Mouse (Mus musculus): ENCODE results near the gene Lmbrd2. TPM values are rescaled to one million over a fixed set of nuclear protein-coding genes. Genes with fewer than 3 reads are reported as not detected.
"Not testable (repeated sequence)": the region's sequence is repeated elsewhere in the genome, so short reads cannot be mapped to it uniquely, and the experiment has no call there.

Lmbrd2 gene
- polyA plus RNA-seq, 1 experiment from 2014 or later = 3.2 TPM

DNA sequence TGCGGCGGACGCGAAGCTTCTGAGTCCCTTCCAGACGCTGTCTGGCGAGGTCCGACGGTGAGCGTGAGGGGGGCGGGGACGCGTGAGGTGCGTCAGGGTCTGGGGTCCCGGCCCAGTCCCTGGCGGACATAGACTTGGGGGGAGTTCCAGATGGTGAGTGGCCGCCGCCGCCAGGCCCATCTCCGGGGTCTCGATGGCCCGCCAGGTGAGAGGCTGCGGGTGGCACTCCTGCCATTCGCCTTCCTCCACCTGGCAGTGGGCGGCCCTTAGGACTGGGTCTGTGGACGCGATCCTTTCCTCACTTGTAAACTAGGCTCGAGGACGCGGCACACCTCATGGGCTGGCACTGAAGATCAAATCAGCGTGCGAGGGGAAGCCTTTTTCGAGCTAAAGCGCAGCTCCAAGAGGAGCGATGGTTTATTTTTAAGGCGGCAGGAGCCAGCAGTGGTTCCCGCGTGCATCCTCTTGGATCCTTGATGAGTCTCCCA, 378 bp downstream of the Lmbrd2 start:
- WGBS = under 1% methylated on average over 33 of the region's 37 CpGs

DNA sequence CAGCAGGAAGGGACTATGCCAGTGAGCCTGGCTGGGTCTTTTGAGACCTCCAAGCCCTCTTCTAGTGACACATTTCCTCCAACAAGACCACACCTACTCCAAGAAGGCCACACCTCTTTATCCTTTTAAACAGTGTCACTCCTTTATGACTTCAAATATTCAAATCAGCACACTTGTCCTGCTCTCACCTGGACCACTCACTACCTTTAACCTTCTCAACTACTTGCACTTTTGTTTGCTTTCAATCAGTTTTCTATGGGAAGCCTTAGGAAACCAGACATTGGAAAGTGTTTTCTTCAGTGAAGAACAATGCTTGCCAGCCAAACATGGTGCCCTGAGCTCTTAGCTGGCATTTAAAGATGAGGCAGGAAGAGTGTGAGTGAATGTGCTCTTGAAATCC, 15.0 kb downstream of the Lmbrd2 start, which contains the start of gene Skp2:
Gene Skp2, minus strand, starts transcription at position 101 of the 400 bp plus-strand sequence.
- no peak within 1 kb of the TSS for H3K4me2 ChIP-seq
- H3K27me3 ChIP-seq = no peaks in the 10 kb centered on the region
- no peak for ATAC-seq (ENCODE audit: low read depth)
- H3K9me3 ChIP-seq = no peaks in the 10 kb centered on the region
- H3K4me1 ChIP-seq (replicated peaks) = no peaks in the 10 kb centered on the region
- no peak within 1 kb of the TSS for H3K4me3 ChIP-seq
- H3K36me3 ChIP-seq = peaks cover 60% of the 10 kb centered on the region
- H3K9ac ChIP-seq = no peak within 1 kb of the TSS
- no peak within 1 kb of the TSS for H3K27ac ChIP-seq (replicated peaks)

More for the DNA sequence above, 378 bp downstream of the Lmbrd2 start:
- H3K9me3 ChIP-seq = no peaks in the 10 kb centered on the region
- H3K4me3 ChIP-seq = peak overlapping the region; percentile 75
- no peaks in the 10 kb centered on the region for H3K27me3 ChIP-seq
- peak; percentile 93 for ATAC-seq (ENCODE audit: low read depth)
- peaks cover 33% of the 10 kb centered on the region for H3K4me1 ChIP-seq (replicated peaks)
- H3K9ac ChIP-seq = peak overlapping the region; percentile 84
- peaks cover 37% of the 10 kb centered on the region for H3K36me3 ChIP-seq
- peak overlapping the region; percentile 84 for H3K4me2 ChIP-seq
- peak overlapping the region; percentile 86 for H3K27ac ChIP-seq (replicated peaks)

DNA sequence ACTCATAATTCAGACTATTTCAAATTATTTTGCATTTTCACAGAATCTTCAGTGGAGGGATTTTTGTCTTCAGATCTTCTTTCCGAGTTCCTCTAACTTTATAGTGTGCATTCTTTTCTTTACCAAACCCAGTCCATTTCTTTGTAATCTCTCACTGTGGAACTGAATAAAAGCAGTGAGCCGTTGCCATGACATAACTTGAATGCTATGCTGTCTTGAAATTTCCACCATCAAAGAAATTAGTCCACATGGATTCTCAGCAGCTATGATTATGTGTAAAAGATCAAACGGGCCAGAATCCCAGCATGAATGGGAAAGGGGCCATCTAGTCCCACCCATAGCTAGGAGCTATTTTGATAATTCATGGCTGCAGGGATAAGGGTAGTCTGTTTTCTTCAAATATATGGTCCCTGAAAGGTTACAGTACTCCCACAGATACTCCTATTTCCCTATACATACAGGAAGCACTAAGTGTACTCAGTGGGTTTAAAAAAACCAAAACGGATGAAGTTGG, 22.3 kb downstream of the Lmbrd2 start:
- ATAC-seq (ENCODE audit: low read depth) = no peak
- no peaks in the 10 kb centered on the region for H3K9me3 ChIP-seq
- WGBS = 72% methylated on average over 4 of the region's 4 CpGs
- no peak overlapping the region for H3K4me2 ChIP-seq
- no peaks in the 10 kb centered on the region for H3K4me1 ChIP-seq (replicated peaks)
- H3K9ac ChIP-seq = no peak overlapping the region
- H3K27ac ChIP-seq (replicated peaks) = no peak overlapping the region
- H3K4me3 ChIP-seq = no peak overlapping the region
- no peaks in the 10 kb centered on the region for H3K27me3 ChIP-seq
- peaks cover 53% of the 10 kb centered on the region for H3K36me3 ChIP-seq

DNA sequence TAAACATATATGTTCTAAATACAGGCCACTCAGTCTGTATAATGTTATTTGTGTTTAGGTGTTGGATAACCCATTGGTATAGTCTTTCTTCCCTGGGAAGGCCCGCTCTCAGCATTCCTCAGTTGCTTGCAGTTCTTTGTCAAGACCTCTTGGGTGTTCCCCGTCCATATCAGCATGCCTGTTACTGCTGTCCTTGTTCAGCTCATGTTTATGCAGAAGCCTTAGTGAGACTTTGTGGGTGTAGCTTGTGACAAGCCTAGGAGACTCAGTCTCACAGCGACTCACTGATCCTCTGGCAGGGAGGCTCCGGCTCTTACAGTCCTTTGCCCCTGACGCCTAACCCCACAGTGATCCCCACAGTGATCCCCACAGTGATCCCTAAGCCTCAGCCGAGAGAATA, 23.8 kb downstream of the Lmbrd2 start:
- WGBS = 53% methylated on average over 6 of the region's 6 CpGs
- no peak overlapping the region for H3K27ac ChIP-seq (replicated peaks)
- H3K9ac ChIP-seq = no peak overlapping the region
- no peaks in the 10 kb centered on the region for H3K27me3 ChIP-seq
- no peak for ATAC-seq (ENCODE audit: low read depth)
- no peak overlapping the region for H3K4me2 ChIP-seq
- no peaks in the 10 kb centered on the region for H3K4me1 ChIP-seq (replicated peaks)
- no peak overlapping the region for H3K4me3 ChIP-seq
- H3K36me3 ChIP-seq = peaks cover 55% of the 10 kb centered on the region
- no peaks in the 10 kb centered on the region for H3K9me3 ChIP-seq

DNA sequence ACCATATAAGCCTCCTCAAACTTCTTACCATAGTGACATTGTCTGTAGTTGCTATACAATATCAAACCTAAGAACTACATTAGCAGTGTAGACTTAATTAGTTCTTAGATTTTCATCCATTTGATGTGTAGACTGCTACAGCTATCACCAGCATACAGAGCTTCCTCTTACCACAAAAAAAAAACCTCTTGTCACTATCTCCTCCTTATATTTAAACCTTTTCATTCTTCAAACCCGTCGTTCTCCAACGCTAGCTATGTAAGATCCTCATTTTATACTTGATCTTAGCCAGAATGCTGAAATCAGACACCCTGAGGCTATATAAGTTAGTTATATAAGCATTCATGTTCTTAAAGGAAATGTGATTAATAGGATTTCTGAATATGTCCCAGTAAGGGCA, 36.7 kb downstream of the Lmbrd2 start:
- 92% methylated on average over 3 of the region's 3 CpGs for WGBS
- Histone ChIP-seq H3K4me2 (no peak overlapping the region), H3K4me3 (no peak overlapping the region), H3K9me3 (no peaks in the 10 kb centered on the region), H3K9ac (no peak overlapping the region), H3K36me3 (peaks cover 44% of the 10 kb centered on the region), H3K27me3 (no peaks in the 10 kb centered on the region), H3K4me1 (replicated peaks) (no peaks in the 10 kb centered on the region), H3K27ac (replicated peaks) (no peak overlapping the region)
- ATAC-seq (ENCODE audit: low read depth) = no peak

DNA sequence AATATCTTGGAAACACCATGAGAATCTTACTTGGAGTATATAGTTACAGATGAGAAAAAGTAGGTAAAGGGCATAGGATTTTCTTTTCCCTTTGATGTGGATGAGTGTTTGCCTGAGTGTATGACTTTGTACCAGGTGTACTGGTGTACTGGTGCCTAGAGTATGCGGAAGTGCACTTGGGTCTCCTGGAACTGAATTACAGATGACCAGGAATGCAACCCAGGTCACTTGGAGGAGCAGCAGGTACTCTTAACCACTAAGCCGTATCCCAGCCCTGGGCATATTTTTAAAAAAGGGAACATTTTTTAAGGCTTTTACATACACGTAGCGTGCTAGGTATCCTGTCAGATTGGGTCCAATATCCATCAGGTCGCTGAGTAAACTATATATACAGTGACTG, 43.6 kb downstream of the Lmbrd2 start:
- Histone ChIP-seq H3K27me3 (no peaks in the 10 kb centered on the region), H3K36me3 (peaks cover 50% of the 10 kb centered on the region), H3K4me2 (no peak overlapping the region), H3K4me3 (no peak overlapping the region), H3K9me3 (no peaks in the 10 kb centered on the region), H3K9ac (no peak overlapping the region), H3K27ac (replicated peaks) (no peak overlapping the region), H3K4me1 (replicated peaks) (no peaks in the 10 kb centered on the region)
- WGBS = 96% methylated on average over 5 of the region's 5 CpGs
- ATAC-seq (ENCODE audit: low read depth) = no peak

DNA sequence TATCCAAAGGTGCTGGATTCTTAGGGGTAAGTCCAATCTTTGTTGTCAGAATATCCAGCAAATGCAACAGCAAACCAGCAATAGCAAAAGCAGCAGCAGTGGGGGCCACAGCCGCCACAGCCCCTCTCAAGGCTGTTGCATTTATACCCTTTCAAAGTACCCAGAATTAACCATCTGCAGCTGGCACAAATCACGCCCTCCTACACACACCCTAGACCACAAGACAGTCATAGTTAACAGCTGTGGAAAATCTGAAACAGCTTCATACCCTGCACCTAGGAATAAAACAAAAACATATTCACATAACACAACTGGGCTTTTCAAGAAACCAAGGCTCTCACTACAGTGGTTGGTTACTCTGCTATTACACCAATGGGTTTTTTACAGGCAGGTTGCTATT, 49.4 kb downstream of the Lmbrd2 start:
- no peak for ATAC-seq (ENCODE audit: low read depth)
- H3K4me2 ChIP-seq = no peak overlapping the region
- no peak overlapping the region for H3K27ac ChIP-seq (replicated peaks)
- 93% methylated on average over 2 of the region's 2 CpGs for WGBS
- no peaks in the 10 kb centered on the region for H3K4me1 ChIP-seq (replicated peaks)
- peaks cover 54% of the 10 kb centered on the region for H3K36me3 ChIP-seq
- no peaks in the 10 kb centered on the region for H3K9me3 ChIP-seq
- H3K4me3 ChIP-seq = no peak overlapping the region
- no peak overlapping the region for H3K9ac ChIP-seq
- H3K27me3 ChIP-seq = no peaks in the 10 kb centered on the region

DNA sequence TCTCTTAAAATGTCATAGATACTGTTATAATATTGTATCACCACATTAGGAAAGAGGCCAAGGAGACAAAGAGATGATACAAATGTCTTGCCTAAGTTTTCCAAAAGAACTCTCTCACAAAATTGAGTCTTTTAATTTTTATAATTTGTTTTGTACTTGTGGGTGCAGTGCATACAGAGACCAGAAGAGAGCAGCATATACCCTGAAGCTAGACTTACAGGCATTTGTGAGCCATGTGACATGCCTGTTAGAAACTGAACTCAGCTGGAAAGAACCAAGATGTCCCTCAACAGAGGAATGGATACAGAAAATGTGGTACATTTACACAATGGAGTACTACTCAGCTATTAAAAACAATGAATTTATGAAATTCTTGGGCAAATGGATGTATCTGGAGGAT, 52.3 kb downstream of the Lmbrd2 start:
- not testable (repeated sequence) for H3K27ac ChIP-seq (replicated peaks); H3K4me2 ChIP-seq; ATAC-seq (ENCODE audit: low read depth); H3K4me3 ChIP-seq; H3K9ac ChIP-seq; H3K9me3 ChIP-seq; H3K27me3 ChIP-seq; H3K4me1 ChIP-seq (replicated peaks)
- H3K36me3 ChIP-seq = peaks cover 55% of the 10 kb centered on the region

DNA sequence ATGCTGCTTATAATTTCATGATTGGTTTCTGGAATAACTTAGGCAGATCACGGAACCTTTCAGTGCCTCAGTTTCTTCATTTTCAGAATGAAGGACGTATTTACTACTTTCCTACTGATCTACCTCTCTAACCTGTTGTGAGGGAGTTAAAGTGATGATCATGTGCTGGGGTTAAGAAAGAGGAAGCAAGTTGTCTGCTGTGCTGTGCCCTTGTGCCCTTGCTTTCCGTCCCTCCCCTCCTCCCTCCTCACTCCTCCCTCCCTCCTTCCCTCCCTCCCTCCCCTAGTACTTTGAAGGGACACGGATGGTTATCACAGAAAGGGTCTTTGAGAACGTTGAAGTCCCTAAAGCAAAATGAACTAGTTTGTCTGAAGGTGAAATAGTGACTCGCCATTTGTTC, 58.1 kb downstream of the Lmbrd2 start:
- ATAC-seq (ENCODE audit: low read depth) = no peak
- Histone ChIP-seq H3K9me3 (no peaks in the 10 kb centered on the region), H3K4me1 (replicated peaks) (no peaks in the 10 kb centered on the region), H3K36me3 (peaks cover 24% of the 10 kb centered on the region), H3K27ac (replicated peaks) (no peak overlapping the region), H3K9ac (no peak overlapping the region), H3K27me3 (no peaks in the 10 kb centered on the region), H3K4me2 (no peak overlapping the region), H3K4me3 (no peak overlapping the region)
- 57% methylated on average over 6 of the region's 6 CpGs for WGBS

DNA sequence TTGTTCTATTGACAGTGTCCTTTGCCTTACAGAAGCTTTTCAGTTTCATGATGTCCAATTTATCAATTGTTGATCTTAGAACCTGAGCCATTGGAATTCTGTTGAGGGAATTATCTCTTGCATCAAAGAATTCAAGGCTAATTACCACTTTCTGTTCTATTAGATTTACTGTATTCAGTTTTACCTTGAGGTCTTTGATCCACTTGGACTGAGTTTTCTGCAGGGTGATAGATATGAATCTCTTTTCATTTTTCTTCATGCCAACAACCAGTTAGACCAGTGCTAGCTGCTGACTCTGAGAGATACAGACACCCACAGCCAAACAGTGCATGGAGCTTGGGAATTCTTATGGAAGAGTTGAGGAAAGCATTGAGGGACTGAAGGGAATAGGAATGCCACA, 71.5 kb downstream of the Lmbrd2 start:
- H3K9ac ChIP-seq = no peak overlapping the region
- no peak for ATAC-seq (ENCODE audit: low read depth)
- H3K4me3 ChIP-seq = no peak overlapping the region
- no peak overlapping the region for H3K4me2 ChIP-seq
- no peaks in the 10 kb centered on the region for H3K27me3 ChIP-seq
- H3K27ac ChIP-seq (replicated peaks) = no peak overlapping the region
- H3K36me3 ChIP-seq = no peaks in the 10 kb centered on the region
- no peaks in the 10 kb centered on the region for H3K9me3 ChIP-seq
- no peaks in the 10 kb centered on the region for H3K4me1 ChIP-seq (replicated peaks)

DNA sequence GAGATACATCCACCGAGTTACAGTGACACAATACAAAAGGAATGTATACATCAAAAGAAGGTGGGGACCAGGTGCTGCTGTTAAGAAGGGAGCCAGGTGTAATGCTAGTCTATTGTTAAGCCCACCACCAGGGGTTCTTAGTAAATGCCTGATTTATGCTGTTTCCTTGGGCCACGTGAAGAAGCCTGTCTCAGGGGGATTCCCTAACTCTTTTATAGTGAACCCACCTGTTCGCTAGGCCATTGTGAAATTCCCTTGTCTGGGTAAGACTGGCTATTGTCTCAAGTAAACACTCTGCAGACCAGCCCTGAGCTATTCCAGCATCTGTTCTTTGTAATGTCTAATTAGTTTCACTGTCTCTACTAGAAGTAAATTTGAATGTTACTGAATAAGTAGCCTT, 72.7 kb downstream of the Lmbrd2 start:
- H3K4me2 ChIP-seq; H3K4me3 ChIP-seq; H3K9ac ChIP-seq; ATAC-seq (ENCODE audit: low read depth); H3K9me3 ChIP-seq; H3K36me3 ChIP-seq; H3K27me3 ChIP-seq; H3K4me1 ChIP-seq (replicated peaks); H3K27ac ChIP-seq (replicated peaks): not testable (repeated sequence)
- WGBS = 58% methylated on average over 3 of the region's 3 CpGs

DNA sequence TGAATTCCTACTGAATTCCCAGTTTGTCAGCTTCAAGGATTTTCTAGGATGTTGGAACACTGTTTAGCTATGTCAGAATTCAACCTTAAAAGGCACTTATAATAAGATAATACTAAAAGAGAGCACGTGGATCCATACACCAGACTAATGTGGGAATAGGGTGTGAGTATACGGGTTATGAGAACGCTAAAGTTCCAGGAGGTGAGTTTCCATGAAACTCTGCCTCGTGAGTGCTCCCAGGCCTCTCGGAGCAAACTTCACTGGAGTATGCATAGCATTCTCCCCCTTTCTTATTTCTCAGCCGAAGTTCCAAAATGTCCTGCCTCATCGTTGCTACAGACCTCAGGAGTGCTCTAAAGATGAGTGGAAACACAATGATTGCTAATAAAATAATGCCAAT, 73.1 kb downstream of the Lmbrd2 start:
- not testable (repeated sequence) for H3K27ac ChIP-seq (replicated peaks); H3K27me3 ChIP-seq; H3K9ac ChIP-seq; H3K4me3 ChIP-seq; H3K4me2 ChIP-seq; H3K4me1 ChIP-seq (replicated peaks); ATAC-seq (ENCODE audit: low read depth); H3K36me3 ChIP-seq; H3K9me3 ChIP-seq
- 88% methylated on average over 7 of the region's 7 CpGs for WGBS

DNA sequence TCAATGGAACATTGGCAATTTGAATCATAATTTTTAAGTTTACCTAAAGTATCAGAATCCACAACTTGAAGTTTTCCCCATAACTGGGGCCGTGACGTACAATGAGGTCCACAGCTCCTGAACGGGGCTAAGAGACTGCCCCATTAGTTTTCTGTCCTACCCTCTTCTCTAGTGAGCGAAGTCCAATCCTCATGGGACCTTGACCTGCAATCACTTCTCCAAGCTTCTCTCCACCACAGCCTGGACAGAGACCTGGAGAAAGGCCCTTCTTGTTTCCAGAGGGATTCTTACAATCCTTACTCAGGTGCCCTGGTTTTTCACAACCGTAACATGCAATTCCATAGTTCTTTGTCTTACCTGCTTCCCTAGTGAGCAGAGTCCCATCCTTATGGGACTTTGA, 76.1 kb downstream of the Lmbrd2 start:
- no peaks in the 10 kb centered on the region for H3K4me1 ChIP-seq (replicated peaks)
- H3K36me3 ChIP-seq = no peaks in the 10 kb centered on the region
- H3K4me3 ChIP-seq = no peak overlapping the region
- WGBS = 93% methylated on average over 5 of the region's 5 CpGs
- H3K9me3 ChIP-seq = no peaks in the 10 kb centered on the region
- no peaks in the 10 kb centered on the region for H3K27me3 ChIP-seq
- ATAC-seq (ENCODE audit: low read depth) = no peak
- no peak overlapping the region for H3K27ac ChIP-seq (replicated peaks)
- H3K9ac ChIP-seq = no peak overlapping the region
- no peak overlapping the region for H3K4me2 ChIP-seq
